Mouse (Mus musculus): ENCODE results near the gene Vwa3b.

Gene Vwa3b

DNA sequence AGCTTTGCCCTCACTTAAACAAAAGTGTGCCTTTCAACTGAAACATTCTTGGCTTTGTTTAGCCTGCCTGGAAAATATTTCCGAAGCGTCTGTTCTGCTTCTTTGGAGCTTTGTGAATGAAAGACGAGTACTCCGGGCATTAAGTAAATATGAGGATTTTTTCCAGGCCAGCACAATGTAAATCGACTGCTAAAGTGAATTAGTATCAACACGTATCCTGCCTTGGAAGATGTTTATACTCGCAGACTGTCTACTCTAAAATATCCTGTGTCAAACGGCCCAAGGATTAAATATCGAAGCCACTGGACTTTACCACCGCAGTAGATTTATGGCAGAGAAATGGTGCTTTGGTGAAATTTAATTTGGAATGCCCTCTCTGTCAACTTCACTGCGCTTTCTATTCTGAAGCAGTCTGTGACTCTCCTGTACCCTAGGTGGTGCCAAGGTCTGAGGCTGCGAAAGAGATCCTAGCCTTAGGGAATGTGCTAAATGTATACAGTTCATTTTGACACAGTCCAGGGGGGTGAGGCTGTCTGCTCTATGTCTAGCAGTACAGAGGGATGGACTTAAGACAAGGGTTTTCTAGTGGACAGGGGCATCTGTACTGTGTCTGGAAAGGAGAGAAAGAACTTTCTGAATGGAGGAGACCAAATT, 98.4 kb downstream of the Vwa3b start:
- no peak for DNase-seq (ENCODE audit: low spot score)

- DNase-seq (ENCODE audit: low spot score), result no peak
Observed at GRCm38 (mm10) chr1:37130012-37130570, 103.7 kb downstream of the Vwa3b start.

GRCm38 (mm10) chr1:37131146-37131545, 104.8 kb downstream of the Vwa3b start:
- DNase-seq (ENCODE audit: low spot score), result no peak

DNA sequence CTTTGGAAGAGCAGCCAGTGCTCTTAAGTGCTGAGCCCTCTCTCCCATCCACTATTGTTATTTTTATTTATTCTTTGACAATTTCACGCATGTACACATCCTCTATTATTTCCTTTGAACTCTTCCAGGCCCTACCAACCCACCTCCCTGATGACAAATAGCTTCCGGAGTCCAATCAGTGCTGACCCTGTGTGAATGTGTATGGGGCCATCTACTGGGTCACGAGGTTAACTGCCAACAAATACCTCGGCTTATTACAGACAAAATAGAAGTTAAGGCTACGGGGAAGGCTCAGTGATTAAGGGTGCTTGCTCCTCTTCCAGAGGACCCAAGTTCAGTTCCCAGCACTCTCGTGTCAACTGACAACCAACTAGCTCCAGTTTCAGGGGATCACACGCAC, 106.0 kb downstream of the Vwa3b start:
- DNase-seq (ENCODE audit: low spot score), result peak; percentile 4

- no peak for DNase-seq (ENCODE audit: low spot score)
Observed at GRCm38 (mm10) chr1:37145966-37146365, 119.6 kb downstream of the Vwa3b start.

DNA sequence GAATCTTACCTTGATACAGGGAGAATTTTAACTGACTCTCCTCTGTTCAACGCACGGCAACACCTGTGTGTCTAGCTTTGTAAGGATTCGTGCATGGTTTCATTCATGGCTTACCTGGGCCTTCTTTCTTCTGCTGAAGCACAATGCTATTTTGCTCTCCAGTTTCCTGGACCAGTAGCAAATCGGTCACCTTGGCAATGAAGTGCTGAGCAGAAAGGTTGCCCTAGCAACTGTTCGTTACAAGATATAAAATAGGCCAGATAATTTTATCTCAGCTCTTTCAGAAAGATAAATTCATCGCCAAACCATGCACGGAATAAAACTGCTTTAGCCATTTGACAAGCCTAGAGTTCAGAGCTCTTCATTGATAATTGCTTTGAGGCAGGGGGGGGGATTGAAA, 123.5 kb downstream of the Vwa3b start:
- no peak for DNase-seq (ENCODE audit: low spot score)

- DNase-seq (ENCODE audit: low spot score), result no peak
Observed at GRCm38 (mm10) chr1:37151896-37152295, 125.5 kb downstream of the Vwa3b start.

GRCm38 (mm10) chr1:37166066-37166465, 139.7 kb downstream of the Vwa3b start:
- DNase-seq (ENCODE audit: low spot score), result no peak

DNA sequence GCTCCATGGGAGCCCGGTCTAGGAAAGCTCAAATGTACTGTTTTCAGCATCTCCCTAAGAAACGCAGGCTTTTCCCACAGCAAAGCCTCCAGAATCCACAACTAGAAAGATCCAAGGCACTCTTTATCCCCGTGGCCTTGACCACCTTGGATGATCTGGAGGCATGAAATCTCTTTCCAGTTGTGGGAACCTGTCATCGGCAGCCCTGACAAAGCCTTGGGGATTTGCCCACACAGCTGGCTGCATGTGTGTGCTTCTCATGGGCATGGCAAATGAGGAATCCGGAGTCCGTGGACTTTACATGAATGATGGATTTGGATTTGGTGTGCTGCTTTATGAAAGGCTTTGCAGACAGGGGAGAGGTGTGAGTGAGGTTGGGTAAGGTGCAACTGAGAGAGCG, 141.5 kb downstream of the Vwa3b start:
- no peak for DNase-seq (ENCODE audit: low spot score)

DNA sequence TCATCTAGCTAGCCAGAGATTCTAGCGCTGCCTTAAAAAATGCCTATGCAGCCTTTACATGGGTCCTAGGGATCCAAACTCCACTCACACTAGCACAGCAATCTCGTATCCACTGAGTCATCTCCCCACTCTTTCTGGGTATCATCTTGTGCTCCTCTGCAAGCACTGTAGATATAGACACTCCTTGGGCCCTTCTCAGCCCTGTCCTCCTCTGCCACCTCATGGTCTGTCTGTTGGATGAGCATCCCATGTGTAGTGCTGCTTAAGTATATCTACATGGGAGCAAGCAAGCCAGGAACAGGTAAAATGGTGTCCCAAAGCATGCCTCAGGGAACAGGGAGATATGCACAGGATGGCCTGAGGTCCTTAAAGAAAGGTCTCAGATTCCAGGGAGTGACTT, 151.5 kb downstream of the Vwa3b start:
- no peak for DNase-seq (ENCODE audit: low spot score)

DNA sequence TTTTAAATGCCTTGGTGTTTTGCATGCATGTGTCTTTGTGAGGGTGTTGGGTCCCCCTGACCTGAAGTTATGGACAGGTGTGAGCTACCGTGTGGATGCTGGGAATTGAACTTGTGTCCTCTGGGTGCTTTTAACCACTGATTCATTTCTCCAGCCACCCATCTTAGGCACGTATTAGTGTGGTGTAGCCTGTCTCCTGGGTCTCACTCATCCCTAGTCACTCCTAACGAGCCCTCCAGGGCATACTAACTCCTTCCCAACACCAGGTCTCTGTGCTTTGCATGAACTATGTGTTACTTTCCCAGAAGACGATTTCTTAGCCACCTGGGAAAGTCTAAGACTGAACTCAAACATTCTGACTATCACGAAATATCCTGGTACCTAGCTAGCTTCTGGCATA, 153.5 kb downstream of the Vwa3b start:
- no peak for DNase-seq (ENCODE audit: low spot score)

- DNase-seq (ENCODE audit: low spot score), result no peak
Observed at GRCm38 (mm10) chr1:37187050-37187449, 160.7 kb downstream of the Vwa3b start.

DNA sequence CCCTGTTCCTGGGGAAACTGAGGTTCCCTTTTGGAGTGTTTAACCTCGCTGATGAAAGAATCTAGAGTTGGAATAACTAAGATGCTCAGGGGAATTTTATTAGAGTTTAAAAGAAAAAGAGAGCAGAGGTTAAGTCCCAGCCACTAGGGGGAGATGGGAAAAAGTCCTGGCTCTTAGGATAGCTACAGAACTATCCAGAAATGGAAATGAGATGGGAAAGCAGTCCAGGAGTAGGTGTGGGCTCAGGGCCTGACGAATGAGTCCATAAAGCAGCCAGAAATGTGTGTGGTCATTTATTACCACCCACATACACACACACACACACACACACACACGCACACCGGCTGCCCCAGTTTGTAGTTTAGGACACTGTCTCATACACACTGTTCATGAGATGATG, 168.2 kb downstream of the Vwa3b start:
- peak; percentile 5 for DNase-seq (ENCODE audit: low spot score)

DNA sequence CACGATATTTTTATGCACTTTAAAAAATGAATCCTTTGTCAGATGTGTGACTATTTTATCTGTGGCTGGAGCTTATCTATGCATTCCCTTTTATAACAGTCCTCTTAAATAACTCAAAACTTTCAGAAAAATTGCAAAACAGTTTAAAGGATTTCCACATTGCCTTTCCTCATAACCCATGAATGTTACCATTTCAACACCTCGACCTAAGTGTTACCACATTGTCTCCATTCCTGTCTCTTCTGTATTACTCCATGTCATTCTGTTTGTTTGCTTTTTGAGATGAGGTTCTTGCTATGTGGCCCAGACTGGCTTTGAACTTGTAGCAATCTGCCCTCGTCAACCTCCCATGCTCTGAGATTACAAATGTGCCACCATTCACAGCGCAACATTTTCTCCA, 175.0 kb downstream of the Vwa3b start:
- no peak for DNase-seq (ENCODE audit: low spot score)

DNA sequence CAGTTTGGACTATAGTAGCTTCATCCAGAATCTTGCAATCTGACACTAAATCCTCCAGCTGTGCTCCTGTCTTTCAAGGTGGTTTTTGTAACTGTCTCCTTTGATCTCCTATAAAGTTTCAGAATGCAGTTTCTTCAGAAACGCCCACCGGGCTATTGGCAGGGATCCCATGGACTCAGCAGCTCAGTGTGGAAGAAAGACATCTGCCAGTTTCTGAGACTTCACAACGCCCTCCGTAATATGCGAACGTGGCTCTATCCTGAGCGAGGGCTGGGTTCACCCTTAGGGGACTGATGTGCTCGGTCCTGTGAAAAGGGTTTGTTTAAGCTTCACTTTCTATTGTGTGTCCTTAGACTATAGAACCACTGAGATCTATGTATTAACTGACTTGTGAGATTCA, 181.3 kb downstream of the Vwa3b start:
- DNase-seq (ENCODE audit: low spot score), result no peak

- DNase-seq (ENCODE audit: low spot score), result no peak
Observed at GRCm38 (mm10) chr1:37212375-37212774, 186.0 kb downstream of the Vwa3b start.

- DNase-seq (ENCODE audit: low spot score), result no peak
Observed at GRCm38 (mm10) chr1:37214144-37214543, 187.7 kb downstream of the Vwa3b start, which contains the start of gene Cnga3. TSS of gene Cnga3 (plus strand) at chr1:37214434.

DNA sequence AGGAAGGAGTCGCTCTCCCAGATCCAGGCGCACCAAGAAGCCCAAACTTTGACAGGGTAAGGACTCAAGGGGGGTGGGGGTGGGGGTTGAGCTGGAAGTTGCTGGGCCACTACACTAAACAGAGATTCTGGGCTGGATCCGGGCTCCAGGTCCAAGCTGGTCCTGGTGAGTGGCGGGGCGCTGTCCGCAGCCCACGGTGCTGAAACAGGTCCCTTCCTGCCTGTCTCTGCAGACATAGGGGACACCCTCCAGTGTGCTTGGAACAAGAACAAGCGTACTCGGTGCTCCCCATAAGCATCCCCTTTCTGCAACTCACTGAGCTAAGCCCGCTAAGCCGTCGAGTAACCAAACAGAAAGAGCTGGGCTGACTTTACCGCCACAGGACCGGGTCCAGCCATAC, 192.0 kb downstream of the Vwa3b start:
- peak; percentile 19 for DNase-seq (ENCODE audit: low spot score)

GRCm38 (mm10) chr1:37219593-37219992, 193.2 kb downstream of the Vwa3b start:
- DNase-seq (ENCODE audit: low spot score), result no peak

DNA sequence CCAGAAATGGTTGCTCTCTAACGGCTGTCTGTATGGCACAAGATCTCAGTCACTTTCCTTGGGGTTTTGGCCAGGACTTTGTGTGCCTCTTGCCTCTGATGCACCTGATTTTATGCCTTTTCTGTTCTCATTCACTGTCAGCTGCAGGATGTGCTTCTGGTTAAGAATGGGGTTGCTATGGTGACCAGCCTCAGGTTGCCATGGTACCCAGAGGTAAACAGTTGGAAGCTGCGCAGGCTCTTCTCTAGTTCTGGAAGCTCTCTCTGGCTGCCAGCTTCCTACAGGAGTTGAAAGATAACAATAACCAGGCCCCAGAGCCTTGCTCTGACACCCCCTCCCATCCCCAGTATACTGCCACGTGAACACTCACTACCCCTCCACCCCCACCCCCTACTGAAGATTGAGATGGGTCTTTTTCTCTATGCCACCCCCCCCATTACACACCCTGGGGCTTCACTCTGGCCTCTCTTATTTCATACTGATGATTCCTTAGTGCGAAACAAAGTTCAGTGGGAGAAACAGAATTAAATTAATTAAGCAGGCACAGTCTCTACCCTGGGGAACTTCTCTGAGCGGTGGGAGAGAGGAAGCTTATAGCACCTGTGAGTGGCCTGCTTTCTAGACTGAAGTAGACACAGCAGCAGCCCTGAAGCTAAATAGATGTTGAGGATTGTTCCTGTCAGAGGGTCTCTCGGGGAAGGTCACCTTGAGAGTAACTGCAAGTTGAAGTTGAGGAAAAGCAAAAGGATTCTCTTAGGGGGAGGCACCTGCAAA, 193.9 kb downstream of the Vwa3b start:
- no peak for DNase-seq (ENCODE audit: low spot score)

DNA sequence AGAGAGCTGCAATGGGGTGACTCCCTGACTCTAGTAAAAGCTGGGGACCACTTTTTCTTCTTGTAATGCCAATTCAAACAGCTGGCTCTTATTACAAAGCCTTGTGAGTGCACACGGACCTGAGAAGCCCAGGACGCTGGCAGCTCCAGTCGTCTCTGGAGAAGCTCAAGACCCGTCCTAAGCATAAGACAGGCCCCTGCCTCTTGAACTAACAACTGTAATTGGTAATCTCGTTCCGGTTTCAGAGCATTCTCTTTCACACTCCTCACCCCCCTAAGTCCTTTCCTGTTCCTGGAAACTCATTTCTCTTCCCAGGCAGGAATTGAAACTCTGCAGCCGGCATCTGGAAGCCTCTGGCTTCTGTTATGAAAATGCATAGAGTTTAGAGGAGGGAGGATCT, 195.6 kb downstream of the Vwa3b start:
- no peak for DNase-seq (ENCODE audit: low spot score)

- DNase-seq (ENCODE audit: low spot score), result no peak
Observed at GRCm38 (mm10) chr1:37230404-37230803, 204.0 kb downstream of the Vwa3b start.

- DNase-seq (ENCODE audit: low spot score), result peak; percentile 14
Observed at GRCm38 (mm10) chr1:37231295-37231701, 204.9 kb downstream of the Vwa3b start.
